In the genomic region with DNA sequence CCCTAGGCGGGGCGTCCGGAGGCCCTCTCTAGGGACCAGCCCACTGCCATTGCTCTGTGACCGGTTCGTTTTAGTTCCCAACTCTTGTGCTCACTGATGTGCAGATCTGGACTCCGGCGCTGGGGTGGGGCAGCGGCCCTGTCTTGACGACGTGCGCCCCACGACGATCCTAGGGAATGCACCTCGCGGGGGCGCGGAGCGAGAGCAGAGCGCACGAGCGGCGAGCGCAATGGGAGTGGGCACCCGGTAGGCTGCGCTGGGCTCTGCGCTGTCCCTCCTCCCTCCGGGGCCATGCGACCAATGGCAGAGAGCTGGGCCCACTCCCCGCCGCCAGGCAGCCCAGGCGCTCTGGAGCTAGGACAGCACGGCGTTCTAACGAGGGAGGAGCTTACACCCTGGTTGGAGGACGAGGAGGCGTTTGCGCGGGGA, we compare ENCODE assay signal across 7 mouse cellular contexts. TPM values are rescaled to one million over a fixed set of nuclear protein-coding genes. Genes with fewer than 3 reads are reported as not detected.
DNase-seq lines count a peak whose midpoint lies in the region; ATAC-seq lines count a peak whose summit lies in the region.

TSS of gene Sertm1 (minus strand) at position 245 of the 429 bp plus-strand sequence.

- DNase-seq in lung, postnatal 25 days (ENCODE audit: low spot score) = no peak
- peak; percentile 46 for DNase-seq in heart, postnatal 4 days
- peak; percentile 67 to 77 for DNase-seq in left cerebral cortex, postnatal 36 days (ENCODE audit: low spot score in 2 of 2)
- DNase-seq in natural killer cell, adult 2 months (ENCODE audit: low spot score in 2 of 2) = no peak

- intact Hi-C loops in left cerebral cortex, postnatal 36 days (cut with DNase I) = loop anchor here (5.0 to 10.0 kb wide), 2 partner anchors 101 to 142 kb away; partner anchors contain the start of gene Ccna1

- peak within 1 kb of the TSS; percentile 37 for H3K9ac ChIP-seq in lung, embryonic 15.5 days
- H3K9ac ChIP-seq in embryonic facial prominence, embryonic 13.5 days = peak within 1 kb of the TSS; percentile 66
- peak within 1 kb of the TSS; percentile 49 for H3K9ac ChIP-seq in neural tube, embryonic 15.5 days (replicated peaks)

- H3K9me3 ChIP-seq in lung, embryonic 15.5 days = no peaks in the 10 kb centered on the region
- H3K9me3 ChIP-seq in embryonic facial prominence, embryonic 13.5 days = no peaks in the 10 kb centered on the region
- H3K9me3 ChIP-seq in neural tube, embryonic 15.5 days (replicated peaks) = no peaks in the 10 kb centered on the region

- 1% methylated on average over 38 of the region's 38 CpGs for WGBS in lung, embryonic 15.5 days
- WGBS in embryonic facial prominence, embryonic 13.5 days = under 1% methylated on average over 36 of the region's 38 CpGs
- WGBS in neural tube, embryonic 15.5 days = 2% methylated on average over 37 of the region's 38 CpGs

- no peaks in the 10 kb centered on the region for H3K36me3 ChIP-seq in lung, embryonic 15.5 days
- H3K36me3 ChIP-seq in embryonic facial prominence, embryonic 13.5 days = no peaks in the 10 kb centered on the region
- H3K36me3 ChIP-seq in neural tube, embryonic 15.5 days = no peaks in the 10 kb centered on the region

- H3K4me1 ChIP-seq in lung, embryonic 15.5 days = peaks cover 13% of the 10 kb centered on the region
- H3K4me1 ChIP-seq in embryonic facial prominence, embryonic 13.5 days = peaks cover 16% of the 10 kb centered on the region
- H3K4me1 ChIP-seq in neural tube, embryonic 15.5 days = peaks cover 20% of the 10 kb centered on the region

- H3K4me3 ChIP-seq in lung, embryonic 15.5 days = peak within 1 kb of the TSS; percentile 47
- H3K4me3 ChIP-seq in embryonic facial prominence, embryonic 13.5 days = peak within 1 kb of the TSS; percentile 53
- peak within 1 kb of the TSS; percentile 54 for H3K4me3 ChIP-seq in neural tube, embryonic 15.5 days (replicated peaks)

- ATAC-seq in lung, embryonic 15.5 days (ENCODE audit: borderline replicate concordance, extremely low read depth, low FRiP score, low TSS enrichment) = peak; percentile 97
- peak; percentile 93 for ATAC-seq in embryonic facial prominence, embryonic 13.5 days (ENCODE audit: insufficient number of reproducible peaks, insufficient read depth, low FRiP score, low TSS enrichment, low read depth)
- peak; percentile 97 for ATAC-seq in neural tube, embryonic 15.5 days (ENCODE audit: low FRiP score)

- no peak within 1 kb of the TSS for H3K27ac ChIP-seq in lung, embryonic 15.5 days
- no peak within 1 kb of the TSS for H3K27ac ChIP-seq in embryonic facial prominence, embryonic 13.5 days
- H3K27ac ChIP-seq in neural tube, embryonic 15.5 days (replicated peaks) = no peak within 1 kb of the TSS

- H3K27me3 ChIP-seq in lung, embryonic 15.5 days = peaks cover 37% of the 10 kb centered on the region
- H3K27me3 ChIP-seq in embryonic facial prominence, embryonic 13.5 days = peaks cover 63% of the 10 kb centered on the region
- 0 out of 2 replicates have a peak, but pooled peaks cover 5% of the 10 kb centered on the region for H3K27me3 ChIP-seq in neural tube, embryonic 15.5 days (replicated peaks)

- peak within 1 kb of the TSS; percentile 87 for H3K4me2 ChIP-seq in lung, embryonic 15.5 days
- H3K4me2 ChIP-seq in embryonic facial prominence, embryonic 13.5 days = peak within 1 kb of the TSS; percentile 91
- peak within 1 kb of the TSS; percentile 89 for H3K4me2 ChIP-seq in neural tube, embryonic 15.5 days

RNA-seq across cellular contexts. Expression of gene Sertm1, which starts in this region (rescaled TPM):
- not detected in 2 replicates for polyA plus RNA-seq in lung, embryonic 15.5 days (2015; fragmentation: Nextera tagmentation; extraction: Ambion mirVana)
- polyA plus RNA-seq in embryonic facial prominence, embryonic 13.5 days (2015; fragmentation: Nextera tagmentation; extraction: Ambion mirVana) = 0.08 TPM in 1 of 2 replicates, not detected in the other
- under 1 TPM; 0.57 to 0.77 TPM for total RNA-seq in heart, postnatal 4 days (2021)
- total RNA-seq in left cerebral cortex, postnatal 36 days (2021) = 10 to 100 TPM; 29.6 to 32.5 TPM
- polyA plus RNA-seq in neural tube, embryonic 15.5 days (2015; fragmentation: Nextera tagmentation; extraction: Ambion mirVana) = 0.96 and 1.4 TPM in 2 replicates

Comparison
In these comparisons a context has a peak if more than half of its experiments do, and no peak if none do; other contexts are left out.
1. RNA of gene Sertm1 (total RNA-seq): 29.6 to 32.5 TPM in left cerebral cortex, postnatal 36 days; 0.57 to 0.77 TPM in heart, postnatal 4 days; every median in the first group is over 10 times any median in the second.
2. Peak in ATAC-seq, H3K4me3 ChIP-seq, H3K9ac ChIP-seq and H3K4me2 ChIP-seq in lung, embryonic 15.5 days; RNA of the gene not detected or under 1 TPM.
3. Peak in ATAC-seq, H3K4me3 ChIP-seq, H3K9ac ChIP-seq and H3K4me2 ChIP-seq in embryonic facial prominence, embryonic 13.5 days; RNA of the gene not detected or under 1 TPM.
4. Peak in DNase-seq in heart, postnatal 4 days; RNA of the gene not detected or under 1 TPM.
5. DNase-seq: peak in left cerebral cortex, postnatal 36 days (2 of 2); none in lung, postnatal 25 days (single experiment) and natural killer cell, adult 2 months (0 of 2).
6. Peak in every context shown above with its lines, with median percentiles within 50 percentile points of each other: ATAC-seq, H3K4me2 ChIP-seq, H3K4me3 ChIP-seq and H3K9ac ChIP-seq.